Mouse (Mus musculus) mesoderm, embryonic 11.5 days (tissue): Measurements from ENCODE around the gene Cdh19.

Experiments used
- DNase-seq: peaks from one replicate; pipeline ENCODE4 v3.0.0-alpha.2; 2012; ENCODE audit warnings: low read depth, low spot score

Cdh19 gene

GRCm38 (mm10) chr1:110977484-110977883, at the start of gene Cdh19:
Gene Cdh19 (minus strand): TSS chr1:110977584.
- DNase-seq: no peak

GRCm38 (mm10) chr1:111020434-111021060, 43.2 kb upstream of the Cdh19 start:
- DNase-seq: no peak

GRCm38 (mm10) chr1:111017640-111018039, 40.3 kb upstream of the Cdh19 start:
- no peak for DNase-seq

GRCm38 (mm10) chr1:110989824-110990223, 12.4 kb upstream of the Cdh19 start:
- no peak for DNase-seq

- DNase-seq: no peak
Observed at GRCm38 (mm10) chr1:110969201-110969600, 8.2 kb downstream of the Cdh19 start.

- DNase-seq: no peak
Observed at GRCm38 (mm10) chr1:110909752-110910151, 67.6 kb downstream of the Cdh19 start.

GRCm38 (mm10) chr1:110909218-110909617, 68.2 kb downstream of the Cdh19 start:
- no peak for DNase-seq

- DNase-seq: no peak
Observed at GRCm38 (mm10) chr1:110904266-110904665, 73.1 kb downstream of the Cdh19 start.
